Mouse (Mus musculus): ENCODE results near the gene Synpo2l. TPM values are rescaled to one million over a fixed set of nuclear protein-coding genes. Genes with fewer than 3 reads are reported as not detected.

Synpo2l gene
- polyA plus RNA-seq, 1 experiment from 2014 or later, result 1.5 TPM

DNA sequence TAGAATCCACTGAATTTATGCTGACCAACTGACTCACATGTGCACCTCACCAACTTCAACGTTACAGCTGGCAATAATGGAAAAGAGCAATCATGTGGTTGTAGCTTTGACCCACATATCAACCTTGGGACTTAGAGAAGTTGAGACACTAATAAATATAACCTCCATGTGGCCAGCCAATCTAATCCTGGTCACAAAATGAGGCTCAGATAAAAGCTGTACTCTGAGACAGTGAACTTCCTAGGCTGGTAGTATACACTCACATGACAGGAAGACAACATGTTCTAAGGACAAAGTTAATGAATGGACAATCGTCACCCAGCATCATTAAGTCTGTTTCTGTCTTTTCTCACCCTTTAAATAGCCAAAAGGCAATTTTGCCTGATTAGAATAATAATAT is 41.7 kb downstream of the Synpo2l start:
- H3K4me1 ChIP-seq (replicated peaks; ENCODE audit: control insufficient read depth, insufficient read depth, low read length), result no peaks in the 10 kb centered on the region
- H3K27me3 ChIP-seq (replicated peaks; ENCODE audit: control insufficient read depth, insufficient read depth, low read length), result no peaks in the 10 kb centered on the region
- ATAC-seq (replicated peaks; ENCODE audit: low FRiP score), result no peak
- no peak overlapping the region for H3K9ac ChIP-seq (ENCODE audit: low read depth, low read length)
- DNase-seq (ENCODE audit: low spot score), result no peak
- no peaks in the 10 kb centered on the region for H3K36me3 ChIP-seq (ENCODE audit: control insufficient read depth, insufficient read depth, low read length)
- no peaks in the 10 kb centered on the region for H3K9me3 ChIP-seq (ENCODE audit: control insufficient read depth, low read length)
- no peak overlapping the region for H3K4me3 ChIP-seq (ENCODE audit: low read depth, low read length)
- WGBS, result 69% methylated on average over 2 of the region's 2 CpGs
- no peak overlapping the region for H3K4me2 ChIP-seq
- H3K27ac ChIP-seq (ENCODE audit: low read depth, low read length), result no peak overlapping the region

DNA sequence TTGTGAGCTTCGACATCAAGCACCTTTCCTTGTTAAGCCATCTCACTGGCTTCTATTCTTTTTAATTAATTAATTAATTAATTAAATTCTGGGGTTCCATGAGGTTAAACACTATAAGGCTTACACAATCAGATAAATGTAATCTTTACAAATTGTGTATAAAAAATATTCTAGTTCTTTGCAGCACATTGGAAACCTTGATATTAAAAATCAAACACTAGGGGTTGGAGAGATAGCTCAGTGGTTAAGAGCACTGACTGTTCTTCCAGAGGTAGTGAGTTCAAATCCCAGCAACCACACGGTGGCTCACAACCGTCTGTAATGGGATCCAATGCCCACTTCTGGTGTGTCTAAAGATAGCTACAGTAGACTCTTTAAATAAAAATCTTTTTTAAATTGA is 45.2 kb downstream of the Synpo2l start:
- no peaks in the 10 kb centered on the region for H3K9me3 ChIP-seq (ENCODE audit: control insufficient read depth, low read length)
- H3K4me2 ChIP-seq, result no peak overlapping the region
- H3K36me3 ChIP-seq (ENCODE audit: control insufficient read depth, insufficient read depth, low read length), result 0 out of 2 replicates have a peak, but pooled peaks cover 2% of the 10 kb centered on the region
- no peaks in the 10 kb centered on the region for H3K27me3 ChIP-seq (replicated peaks; ENCODE audit: control insufficient read depth, insufficient read depth, low read length)
- H3K4me3 ChIP-seq (ENCODE audit: low read depth, low read length), result no peak overlapping the region
- H3K9ac ChIP-seq (ENCODE audit: low read depth, low read length), result no peak overlapping the region
- WGBS, result 85% methylated on average over 3 of the region's 3 CpGs
- ATAC-seq (replicated peaks; ENCODE audit: low FRiP score) (no peak), DNase-seq (ENCODE audit: low spot score) (no peak)
- no peak overlapping the region for H3K27ac ChIP-seq (ENCODE audit: low read depth, low read length)
- H3K4me1 ChIP-seq (replicated peaks; ENCODE audit: control insufficient read depth, insufficient read depth, low read length), result no peaks in the 10 kb centered on the region

DNA sequence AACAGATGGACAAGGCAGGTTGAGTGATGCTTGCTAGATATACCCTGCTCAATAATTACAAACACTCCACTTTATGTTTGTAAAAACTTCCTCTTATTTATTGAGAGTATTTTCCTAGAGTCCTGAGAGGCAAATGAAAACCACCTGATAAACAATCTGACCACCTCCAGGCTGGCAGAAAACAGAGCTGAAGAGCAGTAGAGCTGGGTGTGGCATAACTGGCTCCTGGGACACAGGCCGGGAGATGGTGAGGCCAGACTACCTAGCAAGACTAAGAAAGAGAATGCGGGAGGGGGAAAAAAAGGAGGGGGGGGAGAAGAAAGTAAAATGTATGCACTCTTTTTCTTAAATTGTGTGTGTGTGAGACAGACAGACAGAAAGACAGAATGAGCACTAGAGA is 45.7 kb downstream of the Synpo2l start:
- H3K36me3 ChIP-seq (ENCODE audit: control insufficient read depth, insufficient read depth, low read length), result 0 out of 2 replicates have a peak, but pooled peaks cover 2% of the 10 kb centered on the region

DNA sequence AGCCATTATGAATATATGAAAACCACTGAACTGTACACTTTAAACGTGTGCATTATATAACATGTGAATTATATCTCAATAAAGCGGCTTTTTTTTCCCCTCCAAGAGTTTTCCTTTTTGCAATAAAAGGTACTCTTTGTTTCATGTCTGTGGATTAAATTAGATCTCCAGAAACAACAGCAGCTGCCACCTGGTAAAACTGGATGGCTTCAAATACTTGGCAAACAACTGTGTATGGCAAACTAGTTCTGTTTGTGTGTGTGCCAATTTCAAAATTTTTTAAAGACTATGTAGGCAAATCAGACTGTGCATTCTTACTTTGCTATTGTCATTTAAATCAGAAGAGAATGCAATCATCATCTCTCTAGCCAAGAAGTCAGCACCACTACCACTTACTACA is 46.3 kb downstream of the Synpo2l start:
- Histone ChIP-seq H3K9me3 (ENCODE audit: control insufficient read depth, low read length) (no peaks in the 10 kb centered on the region), H3K4me3 (ENCODE audit: low read depth, low read length) (no peak overlapping the region), H3K36me3 (ENCODE audit: control insufficient read depth, insufficient read depth, low read length) (0 out of 2 replicates have a peak, but pooled peaks cover 2% of the 10 kb centered on the region), H3K27me3 (replicated peaks; ENCODE audit: control insufficient read depth, insufficient read depth, low read length) (no peaks in the 10 kb centered on the region), H3K4me2 (no peak overlapping the region), H3K9ac (ENCODE audit: low read depth, low read length) (no peak overlapping the region), H3K4me1 (replicated peaks; ENCODE audit: control insufficient read depth, insufficient read depth, low read length) (no peaks in the 10 kb centered on the region), H3K27ac (ENCODE audit: low read depth, low read length) (no peak overlapping the region)
- WGBS, result 82% methylated on average over 2 of the region's 2 CpGs
- ATAC-seq (replicated peaks; ENCODE audit: low FRiP score) (no peak), DNase-seq (ENCODE audit: low spot score) (no peak)

More for the DNA sequence above, 45.7 kb downstream of the Synpo2l start:
- H3K9me3 ChIP-seq (ENCODE audit: control insufficient read depth, low read length), result no peaks in the 10 kb centered on the region
- DNase-seq (ENCODE audit: low spot score) (no peak), ATAC-seq (replicated peaks; ENCODE audit: low FRiP score) (no peak)
- no peak overlapping the region for H3K9ac ChIP-seq (ENCODE audit: low read depth, low read length)
- no peak overlapping the region for H3K4me3 ChIP-seq (ENCODE audit: low read depth, low read length)
- H3K4me2 ChIP-seq, result no peak overlapping the region
- H3K27ac ChIP-seq (ENCODE audit: low read depth, low read length), result no peak overlapping the region
- WGBS, result 78% methylated on average over 2 of the region's 2 CpGs
- H3K4me1 ChIP-seq (replicated peaks; ENCODE audit: control insufficient read depth, insufficient read depth, low read length), result no peaks in the 10 kb centered on the region
- H3K27me3 ChIP-seq (replicated peaks; ENCODE audit: control insufficient read depth, insufficient read depth, low read length), result no peaks in the 10 kb centered on the region

DNA sequence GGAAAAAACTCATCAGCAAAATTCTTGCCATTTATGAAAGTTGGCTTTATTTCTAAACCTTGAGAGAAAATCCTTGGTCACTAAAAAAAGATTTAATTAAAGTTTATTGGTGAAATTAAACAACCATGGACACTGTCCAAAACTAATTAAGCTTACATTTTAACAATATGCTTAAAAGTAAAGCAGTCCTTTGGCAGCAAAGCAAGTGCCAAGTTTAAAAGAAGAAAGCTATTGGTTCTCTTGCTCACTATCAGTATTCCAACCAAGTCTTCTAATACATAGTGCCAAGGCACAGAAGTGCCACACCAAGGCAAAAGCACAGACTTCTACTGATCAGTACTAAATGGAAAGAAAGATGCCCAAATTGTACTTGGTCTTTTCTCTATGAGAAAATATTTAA is 49.0 kb downstream of the Synpo2l start:
- H3K27me3 ChIP-seq (replicated peaks; ENCODE audit: control insufficient read depth, insufficient read depth, low read length), result no peaks in the 10 kb centered on the region
- H3K27ac ChIP-seq (ENCODE audit: low read depth, low read length), result no peak overlapping the region
- H3K9me3 ChIP-seq (ENCODE audit: control insufficient read depth, low read length), result no peaks in the 10 kb centered on the region
- no peak overlapping the region for H3K4me2 ChIP-seq
- 0 out of 2 replicates have a peak, but pooled peaks cover 2% of the 10 kb centered on the region for H3K36me3 ChIP-seq (ENCODE audit: control insufficient read depth, insufficient read depth, low read length)
- H3K4me1 ChIP-seq (replicated peaks; ENCODE audit: control insufficient read depth, insufficient read depth, low read length), result peaks cover 16% of the 10 kb centered on the region
- no peak overlapping the region for H3K9ac ChIP-seq (ENCODE audit: low read depth, low read length)
- DNase-seq (ENCODE audit: low spot score) (no peak), ATAC-seq (replicated peaks; ENCODE audit: low FRiP score) (no peak)
- H3K4me3 ChIP-seq (ENCODE audit: low read depth, low read length), result no peak overlapping the region

DNA sequence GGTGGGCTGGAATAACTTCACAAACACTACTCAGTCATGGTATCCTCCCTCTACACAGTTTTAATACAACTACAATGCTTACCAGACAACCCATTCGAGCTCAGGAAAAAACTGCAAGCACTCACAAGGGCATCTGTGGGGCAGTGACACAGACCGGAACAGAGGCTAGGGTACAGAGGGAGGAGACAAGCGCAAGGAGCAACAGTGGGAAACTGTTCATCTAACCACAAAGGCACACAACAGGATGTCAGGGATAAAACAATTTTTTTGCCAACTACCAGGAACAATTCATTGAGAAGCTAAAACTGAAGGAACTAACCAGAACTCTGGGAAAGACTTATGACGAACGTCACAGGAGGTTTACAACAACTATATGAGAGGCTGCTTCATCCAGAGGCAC is 49.9 kb downstream of the Synpo2l start:
- ATAC-seq (replicated peaks; ENCODE audit: low FRiP score) (no peak), DNase-seq (ENCODE audit: low spot score) (no peak)
- WGBS, result 55% methylated on average over 5 of the region's 5 CpGs
- H3K9ac ChIP-seq (ENCODE audit: low read depth, low read length), result no peak overlapping the region
- no peaks in the 10 kb centered on the region for H3K9me3 ChIP-seq (ENCODE audit: control insufficient read depth, low read length)
- no peaks in the 10 kb centered on the region for H3K27me3 ChIP-seq (replicated peaks; ENCODE audit: control insufficient read depth, insufficient read depth, low read length)
- H3K27ac ChIP-seq (ENCODE audit: low read depth, low read length), result no peak overlapping the region; the same call in 1 of the 2 replicates
- peak overlapping the region; percentile 16; the same call in 1 of the 2 replicates for H3K4me2 ChIP-seq
- no peak overlapping the region for H3K4me3 ChIP-seq (ENCODE audit: low read depth, low read length)
- H3K4me1 ChIP-seq (replicated peaks; ENCODE audit: control insufficient read depth, insufficient read depth, low read length), result peaks cover 16% of the 10 kb centered on the region
- 0 out of 2 replicates have a peak, but pooled peaks cover 2% of the 10 kb centered on the region for H3K36me3 ChIP-seq (ENCODE audit: control insufficient read depth, insufficient read depth, low read length)

DNA sequence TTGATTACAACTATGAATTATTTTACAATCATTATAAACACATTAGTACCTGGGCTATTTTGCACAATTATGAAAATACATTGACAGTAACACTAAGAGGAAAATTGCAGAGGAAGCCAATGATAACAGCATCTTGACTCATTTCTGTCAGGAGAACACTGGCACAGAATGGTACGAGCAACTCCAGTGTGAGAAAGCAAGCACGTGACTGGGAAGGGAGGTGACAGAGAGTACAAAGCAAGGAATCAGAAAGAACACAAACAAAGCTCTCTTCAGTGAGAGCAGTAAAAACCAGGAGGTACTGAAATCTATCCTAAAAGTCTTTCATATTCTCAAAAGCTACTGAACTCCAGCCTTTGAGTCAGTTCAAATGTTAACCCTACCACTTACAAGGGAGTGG is 51.7 kb downstream of the Synpo2l start:
- 44% methylated on average over 2 of the region's 2 CpGs for WGBS
- Histone ChIP-seq H3K4me2 (no peak overlapping the region), H3K9me3 (ENCODE audit: control insufficient read depth, low read length) (no peaks in the 10 kb centered on the region), H3K27me3 (replicated peaks; ENCODE audit: control insufficient read depth, insufficient read depth, low read length) (no peaks in the 10 kb centered on the region), H3K9ac (ENCODE audit: low read depth, low read length) (no peak overlapping the region), H3K4me1 (replicated peaks; ENCODE audit: control insufficient read depth, insufficient read depth, low read length) (peaks cover 16% of the 10 kb centered on the region), H3K27ac (ENCODE audit: low read depth, low read length) (no peak overlapping the region), H3K36me3 (ENCODE audit: control insufficient read depth, insufficient read depth, low read length) (0 out of 2 replicates have a peak, but pooled peaks cover 2% of the 10 kb centered on the region), H3K4me3 (ENCODE audit: low read depth, low read length) (no peak overlapping the region)
- DNase-seq (ENCODE audit: low spot score) (no peak), ATAC-seq (replicated peaks; ENCODE audit: low FRiP score) (no peak)

DNA sequence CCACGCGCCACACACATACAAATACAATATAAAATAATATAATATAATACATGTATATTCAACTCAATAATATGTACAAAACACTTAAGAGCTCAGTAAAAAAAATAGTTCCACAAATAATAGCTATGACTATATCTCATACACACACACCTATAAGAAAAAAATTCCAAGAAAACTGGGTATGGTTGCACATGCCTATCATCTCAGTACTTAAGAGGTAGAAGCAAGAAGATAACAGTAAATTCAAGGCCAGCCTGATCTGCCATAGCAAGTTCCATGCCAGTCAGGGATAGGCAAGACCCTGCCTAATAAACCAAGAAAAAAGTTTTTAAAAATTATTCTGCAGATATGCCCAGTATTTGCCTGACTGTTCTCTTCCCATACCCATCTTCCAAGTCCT is 53.1 kb downstream of the Synpo2l start:
- ATAC-seq (replicated peaks; ENCODE audit: low FRiP score) (peak; percentile 45; the same call in 1 of the 2 replicates), DNase-seq (ENCODE audit: low spot score) (no peak)
- Histone ChIP-seq H3K36me3 (ENCODE audit: control insufficient read depth, insufficient read depth, low read length) (no peaks in the 10 kb centered on the region), H3K9ac (ENCODE audit: low read depth, low read length) (no peak overlapping the region), H3K9me3 (ENCODE audit: control insufficient read depth, low read length) (no peaks in the 10 kb centered on the region), H3K4me3 (ENCODE audit: low read depth, low read length) (no peak overlapping the region), H3K4me1 (replicated peaks; ENCODE audit: control insufficient read depth, insufficient read depth, low read length) (peaks cover 16% of the 10 kb centered on the region), H3K27me3 (replicated peaks; ENCODE audit: control insufficient read depth, insufficient read depth, low read length) (no peaks in the 10 kb centered on the region), H3K27ac (ENCODE audit: low read depth, low read length) (no peak overlapping the region), H3K4me2 (no peak overlapping the region)
- 96% methylated on average over 2 of the region's 2 CpGs for WGBS

DNA sequence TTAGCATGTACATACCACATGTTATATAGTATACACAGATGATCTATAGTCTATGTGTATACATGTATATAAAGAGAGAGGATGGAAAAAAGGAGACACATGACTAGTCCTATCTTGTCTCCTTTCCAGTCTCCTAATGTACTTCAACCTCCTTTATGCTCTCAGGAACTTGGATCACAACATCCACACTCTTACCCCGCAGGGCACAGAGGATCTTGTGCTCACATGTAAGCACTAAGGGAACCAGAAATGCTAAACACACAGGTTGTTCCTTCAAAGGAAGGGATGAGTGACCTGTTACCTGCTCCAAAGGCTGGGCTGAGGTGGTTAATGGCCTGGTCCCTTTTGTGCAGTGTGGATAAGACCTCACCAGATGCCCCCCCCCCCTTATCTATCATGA is 55.3 kb downstream of the Synpo2l start:
- Histone ChIP-seq H3K4me2 (no peak overlapping the region), H3K36me3 (ENCODE audit: control insufficient read depth, insufficient read depth, low read length) (no peaks in the 10 kb centered on the region), H3K4me1 (replicated peaks; ENCODE audit: control insufficient read depth, insufficient read depth, low read length) (peaks cover 16% of the 10 kb centered on the region), H3K27ac (ENCODE audit: low read depth, low read length) (no peak overlapping the region), H3K4me3 (ENCODE audit: low read depth, low read length) (no peak overlapping the region), H3K9ac (ENCODE audit: low read depth, low read length) (no peak overlapping the region), H3K9me3 (ENCODE audit: control insufficient read depth, low read length) (no peaks in the 10 kb centered on the region), H3K27me3 (replicated peaks; ENCODE audit: control insufficient read depth, insufficient read depth, low read length) (no peaks in the 10 kb centered on the region)
- DNase-seq (ENCODE audit: low spot score), result no peak
- ATAC-seq (replicated peaks; ENCODE audit: low FRiP score), result no peak
- 96% methylated on average over 1 of the region's 1 CpGs for WGBS
